Mouse (Mus musculus): ENCODE measurements around the gene Igdcc4. TPM values are rescaled to one million over a fixed set of nuclear protein-coding genes. Genes with fewer than 3 reads are reported as not detected.

The Igdcc4 gene
- total RNA-seq, 2 experiments from 2014 or later: 26.1 to 30.4 TPM

Other genes with a start within 250 kb of the Igdcc4 start
- under 1 TPM; 0.12 to 0.28 TPM for gene Slc24a1, start 149.9 kb upstream of the Igdcc4 start, total RNA-seq (2021)
- 10 to 100 TPM; 22.4 to 25.0 TPM for gene Ints14, start 140.6 kb upstream of the Igdcc4 start, total RNA-seq (2021)
- gene Hacd3, start 79.8 kb upstream of the Igdcc4 start, total RNA-seq (2021): 100 to 1,000 TPM; 161 to 165 TPM
- gene Dpp8, start 69.1 kb upstream of the Igdcc4 start, total RNA-seq (2021): 100 to 1,000 TPM; 136 to 151 TPM
- 1 to 10 TPM; 5.3 to 6.1 TPM for gene Igdcc3, start 39.7 kb downstream of the Igdcc4 start, total RNA-seq (2021)
- 1 to 10 TPM; 4.1 TPM for gene Parp16, start 93.9 kb downstream of the Igdcc4 start, total RNA-seq (2021)
- under 1 TPM; 0.07 to 0.14 TPM for gene Cilp, start 163.7 kb downstream of the Igdcc4 start, total RNA-seq (2021)
- gene Clpx, start 192.8 kb downstream of the Igdcc4 start, total RNA-seq (2021): 10 to 100 TPM; 30.4 to 30.8 TPM
- gene Pdcd7, start 244.6 kb downstream of the Igdcc4 start, total RNA-seq (2021): 10 to 100 TPM; 22.4 to 27.2 TPM

Data from layer of hippocampus, postnatal 14 days (tissue).